Mouse (Mus musculus) frontal cortex, postnatal 14 days (tissue): ENCODE data around the gene Rspo1.

ENCODE experiments used
- DNase-seq, 2 experiments: peaks; one replicate each; pipeline ENCODE4 v3.0.0; 2022; ENCODE audit warnings: low spot score in 2 of 2

The Rspo1 gene

GRCm38 (mm10) chr4:124972316-124972715 is 13.9 kb upstream of the Rspo1 start:
- DNase-seq = no peak

- no peak for DNase-seq
Measured at GRCm38 (mm10) chr4:124973296-124973695, 12.9 kb upstream of the Rspo1 start.

GRCm38 (mm10) chr4:124978201-124978600 is 8.0 kb upstream of the Rspo1 start:
- no peak for DNase-seq

GRCm38 (mm10) chr4:124983893-124984526 is 2.2 kb upstream of the Rspo1 start:
- DNase-seq = no peak

- no peak for DNase-seq
Measured at GRCm38 (mm10) chr4:124984871-124985670, 1.2 kb upstream of the Rspo1 start.

- DNase-seq = no peak
Measured at GRCm38 (mm10) chr4:124986739-124987710, 795 bp downstream of the Rspo1 start.

GRCm38 (mm10) chr4:124987711-124988097 is 1.5 kb downstream of the Rspo1 start:
- DNase-seq = no peak

- DNase-seq = no peak
Measured at GRCm38 (mm10) chr4:124988382-124988781, 2.2 kb downstream of the Rspo1 start.

- no peak for DNase-seq
Measured at GRCm38 (mm10) chr4:124989787-124990253, 3.6 kb downstream of the Rspo1 start.

GRCm38 (mm10) chr4:124990325-124990724 is 4.1 kb downstream of the Rspo1 start:
- DNase-seq = no peak

- no peak for DNase-seq
Measured at GRCm38 (mm10) chr4:124997479-124998147, 11.4 kb downstream of the Rspo1 start.

GRCm38 (mm10) chr4:124999548-124999947 is 13.3 kb downstream of the Rspo1 start:
- no peak for DNase-seq

- no peak for DNase-seq
Measured at GRCm38 (mm10) chr4:125002978-125003377, 16.7 kb downstream of the Rspo1 start.

GRCm38 (mm10) chr4:125004886-125005285 is 18.7 kb downstream of the Rspo1 start:
- DNase-seq = no peak

- no peak for DNase-seq
Measured at GRCm38 (mm10) chr4:125007460-125007859, 21.2 kb downstream of the Rspo1 start.

GRCm38 (mm10) chr4:125008220-125008619 is 22.0 kb downstream of the Rspo1 start:
- DNase-seq = no peak

- DNase-seq = no peak
Measured at GRCm38 (mm10) chr4:125008712-125009111, 22.5 kb downstream of the Rspo1 start.

- no peak for DNase-seq
Measured at GRCm38 (mm10) chr4:125015806-125016635, 29.8 kb downstream of the Rspo1 start, which contains the start of gene Gnl2. Gnl2 (plus strand) TSS chr4:125016585.

GRCm38 (mm10) chr4:125017431-125017830 is 31.2 kb downstream of the Rspo1 start:
- DNase-seq = no peak

GRCm38 (mm10) chr4:125020780-125021538 is 34.7 kb downstream of the Rspo1 start:
- no peak for DNase-seq
